Mouse (Mus musculus) liver, adult 2 months (tissue): ENCODE measurements at regions not wholly inside any gene's neighbourhood (a gene's known extent, or its start where the extent isn't known, plus 50 kb on each side); places are given as distances from the start of the nearest gene placed in this dataset.

Experiments
- DNase-seq: peaks from one replicate; pipeline ENCODE4 v3.0.0-alpha.2; 2011; ENCODE audit warnings: low read depth, low spot score; ENCODE audit errors: extremely low read depth
- H3K27ac ChIP-seq: fragments of 200-500 bp; replicated peaks from 2 replicates; pipeline ENCODE4 v1.5.1; 2012; ENCODE audit warnings: low read depth, mild to moderate bottlenecking, control low read depth, inconsistent platforms, low read length; ENCODE audit not compliant: insufficient read depth
- H3K27me3 ChIP-seq: fragments of 200-500 bp; 2 replicates; pipeline ENCODE4 v1.6.1; 2012; ENCODE audit warnings: mild to moderate bottlenecking, moderate library complexity, low read length, inconsistent platforms; ENCODE audit not compliant: control insufficient read depth, insufficient read depth
- H3K36me3 ChIP-seq: fragments of 200-500 bp; 2 replicates; pipeline ENCODE4 v1.6.1; 2012; ENCODE audit warnings: low read length, inconsistent platforms; ENCODE audit not compliant: control insufficient read depth, insufficient read depth
- H3K4me1 ChIP-seq: fragments of 200-500 bp; 2 replicates; pipeline ENCODE4 v1.6.1; 2011; ENCODE audit warnings: low read length; ENCODE audit not compliant: control insufficient read depth, insufficient read depth
- H3K4me3 ChIP-seq: fragments of 200-500 bp; 2 replicates; pipeline ENCODE4 v1.5.1; 2011; ENCODE audit warnings: low read depth, mild to moderate bottlenecking, control low read depth, low read length, moderate library complexity; ENCODE audit not compliant: insufficient read depth
- H3K79me2 ChIP-seq: fragments of 200-500 bp; 2 replicates; pipeline ENCODE4 v1.6.1; 2012; ENCODE audit warnings: inconsistent platforms, mild to moderate bottlenecking, low read length, moderate library complexity; ENCODE audit not compliant: control insufficient read depth, insufficient read depth
- H3K9ac ChIP-seq: fragments of 200-500 bp; 2 replicates; pipeline ENCODE4 v1.6.1; 2012; ENCODE audit warnings: low read depth, mild to moderate bottlenecking, control low read depth, inconsistent platforms, low read length
- CTCF ChIP-seq: fragments of 200-500 bp; IDR thresholded peaks from 2 replicates; pipeline ENCODE4 v1.5.1; 2011; ENCODE audit warnings: low read depth, low read length, control low read depth
- POLR2A ChIP-seq: fragments of 200-500 bp; IDR thresholded peaks from 2 replicates; pipeline ENCODE4 v1.6.1; 2011; ENCODE audit warnings: low read length, control low read depth; ENCODE audit not compliant: insufficient read depth; ENCODE audit errors: extremely low read depth
- WGBS: fragments of 180-500 bp; shearing (Covaris S2); methylation state at CpG from one replicate; pipeline ENCODE4 v1.1.7; 2018; 5-methylcytosine and 5-hydroxymethylcytosine counted together

DNA sequence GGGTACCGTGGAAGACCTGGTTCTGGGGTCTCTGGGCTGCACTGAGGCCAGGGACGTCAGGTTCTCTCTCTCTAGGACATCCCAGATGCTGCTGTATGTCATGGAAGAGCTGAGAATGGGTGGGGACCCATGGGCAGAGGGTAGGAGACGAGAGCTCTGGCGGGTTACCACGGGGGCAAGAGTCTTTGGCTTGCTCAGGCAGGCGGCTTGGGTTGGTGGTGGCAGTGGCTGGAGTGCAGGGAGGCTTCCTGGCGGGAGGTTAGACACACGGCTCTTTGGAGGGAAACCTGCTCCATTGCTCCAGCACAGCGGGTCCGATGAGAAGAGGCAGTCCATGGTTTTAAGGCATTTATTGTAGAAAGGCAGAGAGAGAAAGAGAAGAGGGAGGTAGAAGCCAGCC, 138.9 kb downstream of the Tmem17 start:
- TF ChIP-seq POLR2A (no peak), CTCF (no peak)
- WGBS = 96% methylated on average over 10 of the region's 10 CpGs
- no peak overlapping the region for H3K4me3 ChIP-seq
- no peak overlapping the region for H3K27ac ChIP-seq
- H3K79me2 ChIP-seq = no peaks in the 10 kb centered on the region
- no peaks in the 10 kb centered on the region for H3K36me3 ChIP-seq
- no peak for DNase-seq
- no peaks in the 10 kb centered on the region for H3K27me3 ChIP-seq
- no peak overlapping the region for H3K9ac ChIP-seq
- H3K4me1 ChIP-seq = no peaks in the 10 kb centered on the region; the same call in 1 of the 2 replicates

DNA sequence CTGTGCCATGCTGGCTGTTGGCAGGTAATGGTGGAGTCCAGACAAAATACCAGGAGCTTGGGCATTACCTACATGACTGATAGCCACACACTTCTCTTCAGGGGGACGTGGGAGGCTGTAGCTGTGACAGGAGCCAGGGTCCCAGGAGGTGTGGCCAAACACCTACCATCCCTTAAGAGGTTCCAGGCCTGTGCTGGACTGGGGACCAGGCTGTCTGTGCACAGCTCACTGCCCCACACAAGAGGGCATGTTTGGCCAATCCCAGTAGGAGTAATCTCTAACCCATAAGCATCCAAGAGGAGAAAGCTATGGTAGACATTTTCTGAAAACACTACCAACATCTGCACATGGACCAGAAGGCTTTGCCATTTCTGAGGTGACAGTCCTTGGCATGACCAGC, 139.4 kb downstream of the Tmem17 start:
- no peaks in the 10 kb centered on the region for H3K79me2 ChIP-seq
- H3K27ac ChIP-seq = no peak overlapping the region
- no peaks in the 10 kb centered on the region; the same call in 1 of the 2 replicates for H3K4me1 ChIP-seq
- H3K27me3 ChIP-seq = no peaks in the 10 kb centered on the region
- TF ChIP-seq CTCF (no peak), POLR2A (no peak)
- DNase-seq = no peak
- H3K36me3 ChIP-seq = no peaks in the 10 kb centered on the region
- H3K9ac ChIP-seq = no peak overlapping the region
- 100% methylated on average over 1 of the region's 1 CpGs for WGBS
- no peak overlapping the region for H3K4me3 ChIP-seq

DNA sequence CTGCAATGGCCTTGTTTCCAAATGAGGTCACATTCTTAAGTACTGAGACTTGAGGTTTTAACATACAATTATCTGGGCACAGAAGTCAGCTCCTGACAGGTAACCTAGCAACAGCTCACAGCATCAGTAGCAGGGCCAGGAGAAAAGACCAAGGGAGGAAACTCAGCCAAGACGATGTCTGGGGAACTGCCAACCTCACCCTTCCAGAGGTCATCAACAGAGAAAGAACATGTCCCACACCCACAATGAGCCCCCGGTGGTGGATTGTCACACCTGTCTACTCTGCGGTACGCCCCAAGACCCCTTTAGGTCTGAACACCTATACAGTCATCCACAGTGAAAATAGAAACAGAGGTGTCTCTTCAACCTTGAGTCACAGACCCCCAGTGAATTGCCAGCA, 140.0 kb downstream of the Tmem17 start:
- WGBS = 84% methylated on average over 4 of the region's 4 CpGs
- Histone ChIP-seq H3K9ac (no peak overlapping the region), H3K36me3 (no peaks in the 10 kb centered on the region), H3K4me1 (no peaks in the 10 kb centered on the region; the same call in 1 of the 2 replicates), H3K27me3 (no peaks in the 10 kb centered on the region), H3K4me3 (no peak overlapping the region), H3K27ac (no peak overlapping the region), H3K79me2 (no peaks in the 10 kb centered on the region)
- TF ChIP-seq CTCF (no peak), POLR2A (no peak)
- no peak for DNase-seq

DNA sequence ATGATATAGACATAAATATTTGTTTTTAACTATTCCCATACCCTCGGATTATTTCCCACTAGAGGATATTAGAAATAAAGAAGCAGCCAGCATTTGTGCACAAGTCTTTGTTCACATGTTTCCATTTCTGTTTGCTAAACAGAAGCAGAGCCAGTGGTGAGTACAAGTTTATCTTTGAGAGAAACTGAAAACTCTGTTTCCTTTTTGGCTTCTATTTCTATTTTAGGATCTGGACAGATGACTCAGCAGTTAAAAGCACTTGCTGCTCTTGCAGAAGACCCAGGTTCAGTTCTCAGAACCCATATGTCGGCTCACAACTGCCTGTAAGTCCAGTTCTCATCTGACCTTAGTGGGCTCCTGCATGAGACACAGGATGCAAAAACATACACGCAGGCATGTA, 141.0 kb downstream of the Tmem17 start:
- Histone ChIP-seq H3K27ac (peak overlapping the region; percentile 31; the same call in 1 of the 2 replicates), H3K4me1 (no peaks in the 10 kb centered on the region; the same call in 1 of the 2 replicates), H3K36me3 (no peaks in the 10 kb centered on the region), H3K9ac (no peak overlapping the region), H3K4me3 (no peak overlapping the region), H3K79me2 (no peaks in the 10 kb centered on the region), H3K27me3 (no peaks in the 10 kb centered on the region)
- WGBS = 44% methylated on average over 3 of the region's 3 CpGs
- DNase-seq = peak; percentile 37
- TF ChIP-seq CTCF (no peak), POLR2A (no peak)

DNA sequence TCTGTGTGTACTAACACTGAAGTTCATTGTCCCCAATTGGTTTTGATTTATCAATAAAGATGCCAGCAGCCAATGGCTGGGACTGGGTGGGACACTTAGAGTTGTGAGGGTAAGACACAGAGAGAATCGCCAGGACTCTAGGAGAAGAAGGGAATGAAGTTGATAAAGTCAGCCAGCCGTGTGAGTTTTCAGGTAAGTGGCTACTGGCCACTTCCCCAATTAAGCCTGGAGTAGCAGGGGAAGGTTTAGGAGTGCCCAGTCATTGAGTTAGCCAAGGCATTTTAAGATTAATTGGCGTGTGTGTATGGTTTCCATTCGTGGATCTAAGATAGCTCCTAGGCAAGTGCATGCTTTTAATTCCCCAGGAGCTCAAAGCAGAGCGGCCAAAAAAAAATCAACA, 141.5 kb downstream of the Tmem17 start:
- Histone ChIP-seq H3K79me2 (no peaks in the 10 kb centered on the region), H3K36me3 (no peaks in the 10 kb centered on the region), H3K27me3 (no peaks in the 10 kb centered on the region), H3K9ac (no peak overlapping the region), H3K4me3 (no peak overlapping the region), H3K27ac (peak overlapping the region; percentile 31; the same call in 1 of the 2 replicates), H3K4me1 (no peaks in the 10 kb centered on the region; the same call in 1 of the 2 replicates)
- WGBS = 71% methylated on average over 5 of the region's 5 CpGs
- TF ChIP-seq POLR2A (no peak), CTCF (no peak)
- no peak for DNase-seq

DNA sequence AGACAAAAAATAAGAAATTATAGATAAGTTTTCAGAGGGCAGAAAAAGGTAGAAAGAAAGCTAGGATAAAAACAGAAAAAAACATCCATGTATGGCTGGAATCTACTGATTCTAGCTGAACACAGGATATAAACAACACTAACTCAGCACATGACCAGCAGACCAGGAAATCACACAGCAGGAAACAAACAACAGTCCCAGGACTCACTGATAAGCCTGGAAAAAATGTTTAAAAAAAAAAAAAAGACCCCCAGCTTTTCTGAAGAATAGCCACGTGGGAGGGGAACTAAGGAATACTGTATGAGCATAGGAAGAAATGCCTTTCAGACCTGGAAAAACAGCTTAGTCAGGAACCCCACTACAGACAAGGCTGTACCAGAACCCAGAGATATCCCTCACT, 145.7 kb downstream of the Tmem17 start:
- WGBS = 50% methylated on average over 1 of the region's 1 CpGs

More for the DNA sequence above, 145.7 kb downstream of the Tmem17 start:
- Histone ChIP-seq H3K27me3 (no peaks in the 10 kb centered on the region), H3K27ac (no peak overlapping the region), H3K36me3 (no peaks in the 10 kb centered on the region), H3K79me2 (no peaks in the 10 kb centered on the region), H3K4me3 (no peak overlapping the region), H3K4me1 (no peaks in the 10 kb centered on the region; the same call in 1 of the 2 replicates), H3K9ac (no peak overlapping the region)
- peak; percentile 15 for DNase-seq
- TF ChIP-seq POLR2A (no peak), CTCF (no peak)
